Mouse (Mus musculus) ES-E14 (cell line): ENCODE measurements at regions not wholly inside any gene's neighbourhood (a gene's known extent, or its start where the extent isn't known, plus 50 kb on each side); places are given as distances from the start of the nearest gene placed in this dataset.

Experiments
- DNase-seq: peaks from one replicate; pipeline ENCODE4 v3.0.0-alpha.2; 2013; ENCODE audit warnings: low read depth, low spot score
- H3K27ac ChIP-seq: 2 replicates; pipeline ENCODE4 v1.5.1; 2012; ENCODE audit warnings: low read depth, mild to moderate bottlenecking, low read length, moderate library complexity, mixed read lengths; ENCODE audit not compliant: poor library complexity, insufficient read depth, severe bottlenecking
- H3K36me3 ChIP-seq: 2 replicates; pipeline ENCODE4 v1.6.1; 2012; ENCODE audit warnings: mild to moderate bottlenecking, low read length, moderate library complexity, mixed read lengths; ENCODE audit not compliant: control insufficient read depth, poor library complexity, insufficient read depth, severe bottlenecking
- H3K4me1 ChIP-seq, 2 experiments: fragments of 150-350 bp in 1 of 2; sonication (generic) in 1 of 2; 2 replicates each; pipeline ENCODE4 v1.6.1; 2012; ENCODE audit warnings: low read length in 2 of 2, mild to moderate bottlenecking in 1 of 2, mixed read lengths in 1 of 2; ENCODE audit not compliant: control insufficient read depth in 2 of 2, insufficient read depth in 2 of 2, poor library complexity in 1 of 2
- H3K4me3 ChIP-seq, 2 experiments: fragments of 150-350 bp in 1 of 2; sonication (generic) in 1 of 2; 2 replicates each; pipeline ENCODE4 v1.5.1; 2012; ENCODE audit warnings: low read length in 2 of 2, low read depth in 1 of 2, mild to moderate bottlenecking in 1 of 2, mixed read lengths in 1 of 2; ENCODE audit not compliant: insufficient read depth in 1 of 2, poor library complexity in 1 of 2, severe bottlenecking in 1 of 2
- H3K9ac ChIP-seq: 2 replicates; pipeline ENCODE4 v1.6.1; 2012; ENCODE audit warnings: low read depth, mild to moderate bottlenecking, low read length, mixed read lengths; ENCODE audit not compliant: poor library complexity, insufficient read depth, severe bottlenecking
- H3K9me3 ChIP-seq: fragments of 150-350 bp; sonication (generic); 2 replicates; pipeline ENCODE4 v1.6.1; 2012; ENCODE audit warnings: low read depth, mild to moderate bottlenecking, low read length; ENCODE audit not compliant: control insufficient read depth, insufficient read depth
- CHD2 ChIP-seq: IDR thresholded peaks from 2 replicates; pipeline ENCODE4 v1.6.1; 2014; ENCODE audit warnings: mild to moderate bottlenecking, low read depth, low read length, inconsistent platforms
- HCFC1 ChIP-seq: IDR thresholded peaks from 2 replicates; pipeline ENCODE4 v1.6.1; 2012; ENCODE audit warnings: low read length, inconsistent platforms, borderline replicate concordance; ENCODE audit not compliant: insufficient read depth
- MAFK ChIP-seq: IDR thresholded peaks from 2 replicates; pipeline ENCODE4 v1.6.1; 2014; ENCODE audit warnings: mild to moderate bottlenecking, low read depth, low read length, inconsistent platforms; ENCODE audit not compliant: insufficient read depth
- ZC3H11A ChIP-seq: IDR thresholded peaks from 2 replicates; pipeline ENCODE4 v1.6.1; 2012; ENCODE audit warnings: low read depth, mild to moderate bottlenecking, inconsistent platforms, low read length, borderline replicate concordance
- ZNF384 ChIP-seq: IDR thresholded peaks from 2 replicates; pipeline ENCODE4 v1.6.1; 2012; ENCODE audit warnings: low read depth, low read length, inconsistent platforms
- in situ Hi-C, 2 experiments: fragments of 600-800 bp; cut with MboI; formaldehyde crosslinking; loops; one replicate each; pipeline ENCODE4 v1.15.1; 2025; ENCODE audit warnings: low sequenced_read_pairs in 2 of 2, inconsistent platforms in 1 of 2; ENCODE audit not compliant: unreplicated experiment in 2 of 2

GRCm38 (mm10) chr9:56547291-56547977, 129.0 kb downstream of the Hmg20a start:
- H3K4me3 ChIP-seq: no peak overlapping the region
- peak overlapping the region; percentile 86 for H3K27ac ChIP-seq
- in situ Hi-C loops: no loop called here
- H3K4me1 ChIP-seq: peaks cover 12 to 47% of the 10 kb centered on the region in 2 experiments; a peak in 3 of 4 replicates
- H3K9me3 ChIP-seq: no peaks in the 10 kb centered on the region
- no peak for DNase-seq
- TF ChIP-seq ZNF384: no peak
- TF ChIP-seq ZC3H11A: no peak
- TF ChIP-seq HCFC1: no peak
- TF ChIP-seq CHD2: no peak
- no peak for TF ChIP-seq MAFK
- H3K36me3 ChIP-seq: no peaks in the 10 kb centered on the region
- no peak overlapping the region; the same call in 1 of the 2 replicates for H3K9ac ChIP-seq

- in situ Hi-C loops: loop anchor here (10.0 to 25.0 kb wide), 2 partner anchors 135 to 337 kb away; partner anchors contain the start of genes Hmg20a (in 1 of the 2) and Peak1 (in 1 of the 2)
- Histone ChIP-seq H3K27ac (no peak overlapping the region), H3K9ac (no peak overlapping the region), H3K36me3 (no peaks in the 10 kb centered on the region), H3K4me1 (peaks cover 12 to 45% of the 10 kb centered on the region in 2 experiments), H3K4me3 (no peak overlapping the region), H3K9me3 (no peaks in the 10 kb centered on the region)
- DNase-seq: no peak
- TF ChIP-seq CHD2 (no peak), ZNF384 (no peak), MAFK (no peak), HCFC1 (no peak), ZC3H11A (no peak)
Observed at GRCm38 (mm10) chr9:56549774-56550173, 131.4 kb downstream of the Hmg20a start.

- H3K9ac ChIP-seq: no peak overlapping the region
- in situ Hi-C loops: loop anchor here (10.0 to 25.0 kb wide), 2 partner anchors 135 to 338 kb away; partner anchors contain the start of genes Hmg20a (in 1 of the 2) and Peak1 (in 1 of the 2)
- no peak for DNase-seq
- no peak overlapping the region for H3K27ac ChIP-seq
- H3K4me1 ChIP-seq: peaks cover 8 to 41% of the 10 kb centered on the region in 2 experiments
- no peaks in the 10 kb centered on the region for H3K36me3 ChIP-seq
- TF ChIP-seq HCFC1 (no peak), MAFK (no peak), CHD2 (no peak), ZNF384 (no peak), ZC3H11A (no peak)
- H3K9me3 ChIP-seq: no peaks in the 10 kb centered on the region
- H3K4me3 ChIP-seq: no peak overlapping the region
Observed at GRCm38 (mm10) chr9:56550178-56550577, 131.8 kb downstream of the Hmg20a start.

- TF ChIP-seq ZC3H11A: no peak
- Histone ChIP-seq H3K27ac (no peak overlapping the region), H3K4me3 (no peak overlapping the region), H3K4me1 (peaks cover 8 to 31% of the 10 kb centered on the region in 2 experiments), H3K9me3 (no peaks in the 10 kb centered on the region), H3K36me3 (no peaks in the 10 kb centered on the region), H3K9ac (no peak overlapping the region)
- DNase-seq: no peak
- in situ Hi-C loops: loop anchor here (10.0 to 25.0 kb wide), 2 partner anchors 137 to 339 kb away; partner anchors contain the start of genes Hmg20a (in 1 of the 2) and Peak1 (in 1 of the 2)
Observed at GRCm38 (mm10) chr9:56551376-56552186, 133.2 kb downstream of the Hmg20a start.
